Mouse (Mus musculus) G1E-ER4 (cell line): ENCODE data around the gene AC134908.4. TPM values are rescaled to one million over a fixed set of nuclear protein-coding genes. Genes with fewer than 3 reads are reported as not detected.

Source experiments
- GATA1 ChIP-seq: IDR thresholded peaks from one replicate; pipeline ENCODE4 v1.8.0; 2012; ENCODE audit warnings: low read length, inconsistent platforms
- polyA plus RNA-seq: library from polyadenylated mRNA; stranded (reverse); fragments of >175 nt; gene quantifications from 2 replicates; pipeline ENCODE4 v1.2.3, GENCODE M21; 2012

Gene AC134908.4
- polyA plus RNA-seq, 1 experiment = not detected

DNA sequence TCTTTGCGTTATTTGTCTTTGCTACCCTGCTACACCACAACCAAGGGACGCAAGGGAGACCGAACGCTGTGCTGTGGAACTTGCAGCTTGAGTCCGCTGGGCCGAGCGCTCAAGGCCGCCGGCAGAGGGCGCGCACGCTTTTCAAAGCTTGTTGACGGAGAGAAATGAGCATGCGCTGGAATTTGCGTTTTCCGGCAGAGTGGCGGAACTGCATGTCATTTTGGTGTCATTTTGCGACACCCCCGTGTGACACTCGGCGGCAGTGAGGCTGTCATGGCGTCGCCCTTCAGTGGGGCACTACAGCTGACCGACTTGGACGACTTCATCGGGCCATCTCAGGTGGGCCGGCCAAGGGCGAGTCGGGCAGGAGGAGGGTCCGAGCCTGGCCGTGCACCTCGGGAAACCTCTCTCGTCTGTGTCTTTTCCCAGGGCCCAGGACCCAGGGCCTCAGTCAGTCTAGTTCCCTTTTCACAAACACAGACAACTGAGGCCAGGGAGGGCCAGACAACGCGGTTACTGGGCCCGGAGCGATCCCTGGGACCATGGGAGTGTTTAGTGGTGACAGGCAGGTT, 21.8 kb downstream of the AC134908.4 start, which contains the start of gene Narfl:
TSS of gene Narfl (plus strand) at position 228 of the 572 bp plus-strand sequence.
- TF ChIP-seq GATA1 = no peak

DNA sequence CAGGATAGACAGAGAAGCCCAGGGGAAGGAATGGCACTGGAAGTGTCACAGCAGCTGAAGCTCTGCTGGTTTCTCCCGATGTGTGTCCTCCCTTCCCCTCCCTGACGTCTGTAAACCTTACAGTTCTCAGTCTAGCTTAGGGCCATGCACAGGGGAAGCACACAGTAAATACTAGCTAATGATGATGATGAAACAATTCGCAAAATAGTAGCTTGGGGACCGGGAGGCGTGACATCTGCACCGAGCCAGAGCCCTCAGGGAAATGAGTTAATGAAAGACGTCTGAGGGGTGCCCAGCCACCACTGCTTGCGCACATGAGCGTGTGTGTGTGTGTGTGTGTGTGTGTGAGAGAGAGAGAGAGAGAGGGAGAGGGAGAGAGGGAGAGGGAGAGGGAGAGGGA, 26.1 kb downstream of the AC134908.4 start:
- no peak for TF ChIP-seq GATA1

DNA sequence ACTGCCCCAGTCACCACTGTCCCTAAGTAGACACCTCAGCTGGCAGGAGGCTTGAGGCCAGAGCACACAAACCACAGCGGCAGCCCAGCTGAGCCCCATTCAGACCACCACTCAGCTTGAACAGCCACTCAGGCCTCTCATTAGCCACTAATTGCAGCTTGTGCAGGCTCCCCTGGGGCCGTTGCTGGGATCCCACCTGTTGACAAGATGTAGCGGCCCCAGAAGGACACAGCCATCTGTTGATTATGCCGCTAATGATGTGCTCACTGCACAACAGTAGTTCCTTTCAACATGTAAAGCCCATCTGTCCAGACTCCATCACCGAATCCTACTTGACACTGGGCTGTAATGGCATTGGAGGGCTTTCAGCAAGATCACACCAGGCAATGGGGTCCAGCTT, 29.6 kb downstream of the AC134908.4 start:
- no peak for TF ChIP-seq GATA1

DNA sequence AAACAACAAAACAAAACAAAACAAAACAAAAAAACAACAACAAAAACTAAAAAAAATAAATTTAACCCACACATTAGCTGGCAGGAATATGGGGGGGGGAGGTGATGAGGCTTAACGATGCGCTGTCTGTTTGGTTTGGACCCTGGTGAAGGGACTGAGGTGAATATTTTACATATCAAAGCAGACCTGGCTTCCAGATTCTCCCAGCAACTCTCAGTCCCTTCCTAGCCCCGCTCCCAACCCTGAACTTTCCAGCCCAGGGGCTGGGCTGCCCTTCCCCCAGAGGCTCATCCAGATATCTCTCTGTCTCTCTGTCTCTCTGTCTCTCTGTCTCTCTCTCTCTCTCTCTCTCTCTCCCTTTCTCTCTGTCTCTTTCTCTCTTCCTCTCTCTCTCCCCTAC, 32.9 kb downstream of the AC134908.4 start:
- TF ChIP-seq GATA1 = no peak

DNA sequence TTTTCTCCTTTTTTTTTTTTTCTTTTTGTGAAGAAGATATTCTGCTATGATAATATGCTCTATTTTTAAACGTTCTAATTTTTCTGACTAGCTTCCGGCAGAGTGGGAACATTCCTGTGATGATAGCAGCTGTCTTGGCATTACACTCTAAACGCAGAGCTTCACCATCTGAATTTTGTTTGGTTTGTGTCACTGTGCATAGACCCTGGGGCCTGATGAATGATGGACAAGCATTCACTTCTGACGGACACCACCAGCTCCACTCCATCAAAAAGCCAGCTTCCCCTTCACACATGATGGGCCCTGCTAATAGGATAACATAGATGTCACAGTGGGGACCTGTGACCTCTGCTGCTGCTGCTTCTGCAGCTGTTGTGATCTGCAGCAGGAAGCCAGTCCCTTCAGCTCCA, 33.9 kb downstream of the AC134908.4 start:
- no peak for TF ChIP-seq GATA1

DNA sequence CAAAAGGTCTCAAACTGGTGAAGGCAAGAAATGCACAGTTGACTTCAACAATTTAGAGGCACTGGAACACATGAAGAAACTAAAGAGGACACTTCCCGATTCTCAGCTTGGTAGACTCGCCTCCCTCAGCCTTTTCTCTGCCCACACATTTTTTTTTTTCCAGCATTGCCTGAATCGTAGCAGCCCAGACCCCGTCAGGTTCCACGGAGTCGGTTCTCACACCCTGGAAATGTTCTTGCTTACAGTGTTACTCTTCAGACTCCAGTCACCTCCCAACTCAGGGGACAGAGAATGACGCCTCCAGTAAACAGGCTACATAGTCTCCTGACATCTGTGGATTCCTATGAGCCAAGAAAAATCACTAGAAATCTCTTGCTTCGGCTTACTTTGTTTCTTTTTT, 35.3 kb downstream of the AC134908.4 start:
- no peak for TF ChIP-seq GATA1

DNA sequence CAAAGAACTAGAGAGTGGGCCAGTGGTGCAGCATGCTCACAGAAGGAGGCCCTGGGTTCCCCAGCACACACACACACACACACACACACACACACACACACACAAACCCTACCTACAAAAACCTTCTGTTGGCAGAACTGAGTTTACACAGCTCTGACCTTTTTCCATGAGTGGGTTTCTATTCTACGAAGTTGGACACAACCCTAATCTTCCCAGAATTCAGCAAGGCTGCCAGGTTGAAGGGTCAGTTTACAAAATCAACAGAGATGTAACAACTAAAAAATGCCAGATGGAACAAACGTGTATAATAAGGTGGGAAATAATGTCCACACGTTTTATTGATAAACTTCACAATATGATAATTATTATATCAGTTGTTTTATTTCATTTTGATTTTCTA, 37.8 kb downstream of the AC134908.4 start:
- no peak for TF ChIP-seq GATA1

DNA sequence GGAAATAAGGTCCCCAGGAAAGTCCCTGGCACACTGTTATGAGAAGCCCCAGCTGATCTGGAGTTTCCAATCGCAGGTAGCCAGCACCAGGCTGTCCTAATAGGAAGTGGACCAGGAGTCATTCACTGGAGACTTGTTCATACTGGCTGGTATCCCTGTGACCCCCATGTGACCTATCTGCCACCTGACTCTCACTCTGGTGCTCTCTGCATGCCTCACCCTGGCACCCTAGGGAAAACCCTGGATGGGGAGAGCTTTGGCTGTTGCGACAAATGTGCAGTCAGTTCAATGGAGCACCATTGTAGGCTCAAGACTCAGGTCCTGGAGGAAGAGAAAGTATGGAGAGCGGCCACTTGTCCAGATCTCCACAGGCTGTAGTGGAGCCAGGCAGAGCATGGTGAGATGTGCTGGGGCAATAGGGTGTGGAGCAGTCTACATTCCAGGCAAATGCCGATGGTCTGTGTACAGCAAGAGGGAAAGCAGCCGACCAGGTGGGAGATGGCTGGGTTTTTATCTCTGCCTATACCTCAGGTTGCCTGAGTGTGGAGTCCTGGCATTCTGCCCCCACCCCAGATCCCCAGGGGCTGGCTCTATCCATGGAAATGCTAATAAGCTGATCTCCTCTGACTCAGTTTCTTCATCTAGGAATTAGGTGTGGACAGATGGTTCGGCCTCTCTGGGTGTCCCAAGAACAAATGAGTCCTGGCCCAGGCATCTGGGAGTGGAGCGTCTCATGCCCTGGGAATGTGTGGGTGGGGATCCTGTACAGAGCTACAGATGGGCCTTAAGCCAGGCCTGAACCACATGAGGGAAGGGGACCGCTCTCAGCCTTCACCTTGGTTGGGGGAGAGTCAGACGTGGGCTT, 38.8 kb downstream of the AC134908.4 start:
- no peak for TF ChIP-seq GATA1

DNA sequence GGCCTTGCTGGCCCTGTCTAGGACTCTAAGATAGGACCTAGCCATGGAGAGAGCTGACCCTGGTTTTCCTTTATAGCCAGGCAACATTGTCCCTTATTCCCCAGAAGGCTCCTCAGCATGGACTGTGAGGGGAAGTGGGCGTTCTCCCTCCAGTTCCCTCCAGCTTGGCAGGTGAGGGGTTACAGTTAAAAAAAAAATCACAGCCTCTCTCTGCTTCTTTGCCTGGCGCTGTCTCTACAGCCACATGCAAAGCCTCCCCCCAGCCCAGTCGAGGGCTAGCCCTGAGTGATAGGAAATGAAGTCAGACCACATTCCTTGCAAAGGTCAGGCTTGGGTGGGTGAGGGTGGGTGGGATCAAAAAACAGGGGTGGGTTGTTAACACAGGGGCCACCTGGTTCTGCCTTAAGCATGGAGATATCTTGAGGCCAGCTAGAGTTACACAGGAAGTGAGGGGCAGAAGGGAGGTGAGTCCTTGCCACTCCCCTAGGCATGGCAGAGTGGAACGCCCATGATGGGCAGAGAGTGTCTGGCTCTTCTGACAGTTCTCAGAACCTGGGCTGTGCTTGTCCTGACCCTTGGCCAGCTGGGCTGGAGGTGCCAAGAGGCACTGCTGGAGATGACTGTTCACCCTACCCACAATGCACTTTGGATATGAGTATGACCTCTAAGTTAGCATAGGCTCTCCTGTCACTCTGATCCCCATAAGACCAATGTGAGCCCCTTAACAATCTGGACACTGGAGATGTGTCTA, 39.7 kb downstream of the AC134908.4 start:
- TF ChIP-seq GATA1 = no peak

DNA sequence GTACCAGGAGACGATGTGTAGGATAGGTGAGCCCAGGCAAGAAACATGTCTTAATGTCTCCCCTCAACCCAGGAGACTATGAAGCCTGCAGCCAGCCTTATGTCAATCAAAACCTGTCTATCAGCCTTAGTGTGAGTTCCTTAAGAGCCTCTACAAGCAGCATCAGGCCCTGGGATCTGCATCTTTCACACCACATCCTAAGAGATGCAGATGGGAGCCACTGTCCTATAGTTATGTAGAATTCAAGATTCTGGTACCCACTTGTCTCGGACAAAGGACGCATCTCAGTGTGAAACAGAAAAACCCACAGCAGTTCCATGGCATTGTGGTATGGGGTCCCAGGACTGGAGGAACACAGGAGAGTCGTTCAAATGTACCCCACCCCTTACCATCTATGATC, 40.4 kb downstream of the AC134908.4 start:
- no peak for TF ChIP-seq GATA1

DNA sequence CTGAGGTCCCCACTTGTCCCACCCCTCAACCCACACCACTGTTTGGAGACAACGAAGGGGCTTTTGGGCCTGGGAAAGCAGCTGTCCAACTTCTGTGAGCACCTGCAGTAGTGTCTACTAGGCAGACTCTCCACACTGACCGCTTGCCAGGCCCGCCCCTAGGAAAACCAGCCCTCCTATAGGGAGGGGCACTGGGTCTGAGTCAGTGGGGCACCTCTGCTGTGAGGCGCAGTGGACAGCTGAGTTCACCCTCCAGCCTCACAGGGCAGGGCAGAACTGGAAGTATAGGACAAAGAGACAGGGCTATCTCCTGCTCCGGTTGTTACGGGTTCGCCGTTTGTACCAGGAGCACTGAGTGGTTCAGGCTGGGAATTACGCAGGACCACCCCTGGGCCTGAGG, 41.2 kb downstream of the AC134908.4 start, which contains the start of gene Msln:
TSS of gene Msln (minus strand) at position 138 of the 400 bp plus-strand sequence.
- TF ChIP-seq GATA1 = no peak

DNA sequence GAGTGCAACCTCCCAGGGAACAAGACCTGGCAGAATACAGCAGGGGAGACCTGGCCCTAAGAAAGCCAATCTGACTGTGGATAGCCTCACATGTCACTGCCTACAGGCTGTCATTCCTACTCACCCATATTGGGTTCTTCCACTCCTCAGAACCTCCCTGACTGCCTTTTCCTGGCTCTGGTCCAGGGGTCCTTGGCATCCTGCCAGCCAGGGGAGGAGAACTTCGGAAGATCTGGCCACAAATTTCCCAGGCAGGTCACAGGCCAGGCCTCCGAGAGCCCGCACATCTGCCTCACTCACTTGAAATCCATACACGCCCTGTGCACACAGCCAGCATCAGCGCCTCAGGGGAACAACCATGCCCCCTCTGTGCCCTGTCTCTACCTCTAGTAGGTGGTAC, 44.0 kb downstream of the AC134908.4 start:
- TF ChIP-seq GATA1 = no peak

DNA sequence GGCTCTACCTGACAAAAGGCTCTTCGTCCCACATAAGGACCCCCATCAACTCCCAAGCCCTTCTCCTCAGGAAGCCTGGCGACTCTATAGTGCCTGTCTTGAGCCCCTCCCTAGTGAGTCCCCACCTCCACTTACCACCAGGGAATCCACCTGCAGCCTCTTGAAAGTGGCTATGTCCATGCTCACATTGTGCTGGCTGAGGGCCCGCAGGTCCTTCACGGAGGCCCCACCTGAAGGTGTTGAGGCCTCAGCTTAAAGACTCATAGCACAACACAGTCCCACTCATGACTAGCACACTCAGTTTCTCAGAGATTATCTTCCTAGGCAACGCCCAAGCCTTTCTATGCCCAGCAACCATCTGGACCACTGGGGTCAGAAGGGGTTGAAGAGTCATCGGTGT, 46.1 kb downstream of the AC134908.4 start:
- TF ChIP-seq GATA1 = no peak

DNA sequence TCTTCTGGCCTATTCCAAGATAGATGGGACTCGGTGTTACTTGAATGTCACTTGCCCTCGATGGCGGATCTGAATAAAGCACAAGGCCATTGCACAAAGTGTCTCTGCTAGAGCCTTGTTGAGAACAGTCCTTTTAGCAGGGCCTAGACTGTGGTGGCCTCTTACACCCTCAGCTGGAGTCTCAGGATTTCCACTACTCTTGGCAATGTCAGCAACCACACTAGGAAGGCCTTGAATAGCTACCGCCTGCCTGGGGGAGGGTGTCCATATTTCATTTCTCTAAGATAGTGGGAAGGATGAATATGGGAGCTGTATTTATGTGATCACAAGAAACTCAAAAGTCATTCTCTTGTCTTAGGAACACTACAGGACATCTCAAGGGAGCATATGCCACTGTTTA, 47.2 kb downstream of the AC134908.4 start:
- no peak for TF ChIP-seq GATA1

DNA sequence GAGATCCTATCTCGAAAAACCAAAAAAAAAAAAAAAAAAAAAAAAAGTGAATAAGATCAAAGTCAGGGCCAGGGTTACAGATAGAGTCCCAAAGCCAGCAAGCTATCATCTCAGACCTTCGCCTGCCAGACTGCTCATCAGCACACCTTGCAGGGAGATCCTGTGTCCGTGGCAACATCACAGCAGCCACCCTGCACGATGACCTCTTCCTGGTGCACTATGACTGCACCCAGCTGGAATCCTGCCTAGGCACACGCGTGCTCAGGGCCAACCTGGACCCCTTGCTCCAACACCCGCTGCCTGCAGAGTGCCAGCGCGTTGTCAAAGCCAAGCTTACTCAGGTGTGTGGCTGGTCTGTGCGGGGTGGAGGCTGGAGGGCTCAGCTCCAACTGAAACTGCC, 51.1 kb downstream of the AC134908.4 start:
- TF ChIP-seq GATA1 = no peak

DNA sequence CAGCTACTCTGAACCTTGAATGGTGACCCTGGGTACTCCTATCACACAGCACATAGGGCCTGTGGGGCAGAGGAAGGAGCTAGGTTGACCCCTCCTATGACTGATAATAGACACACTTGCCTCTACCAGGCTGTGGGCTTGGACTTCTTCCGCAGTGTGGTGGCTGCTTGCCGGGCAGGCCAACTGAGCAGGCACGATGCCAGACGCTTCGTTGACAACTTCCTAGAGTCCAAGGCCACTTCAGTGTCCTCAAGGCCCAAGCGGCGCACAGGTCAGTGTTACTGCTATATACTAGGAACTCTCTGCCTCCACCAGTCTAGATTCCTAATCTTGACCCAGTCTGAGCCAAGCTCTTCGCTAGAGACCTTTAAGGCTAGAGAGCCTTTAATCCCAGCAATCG, 51.6 kb downstream of the AC134908.4 start:
- no peak for TF ChIP-seq GATA1

Other genes starting within 250 kb of the AC134908.4 start
- not detected in 2 replicates for gene Sox8, start 225.0 kb downstream of the AC134908.4 start, polyA plus RNA-seq
- gene Lmf1, start 216.6 kb downstream of the AC134908.4 start, polyA plus RNA-seq = 16.3 and 16.6 TPM in 2 replicates
- not detected in 2 replicates for gene Gng13, start 78.5 kb downstream of the AC134908.4 start, polyA plus RNA-seq
- gene Chtf18, start 68.2 kb downstream of the AC134908.4 start, polyA plus RNA-seq = 75.4 and 82.7 TPM in 2 replicates
- 41.1 and 46.1 TPM in 2 replicates for gene Rpusd1, start 68.0 kb downstream of the AC134908.4 start, polyA plus RNA-seq
- not detected in 2 replicates for gene Mslnl, start 59.6 kb downstream of the AC134908.4 start, polyA plus RNA-seq
- gene Msln, start 41.3 kb downstream of the AC134908.4 start, polyA plus RNA-seq = not detected in 2 replicates
- 17.0 and 20.0 TPM in 2 replicates for gene Narfl, start 21.9 kb downstream of the AC134908.4 start, polyA plus RNA-seq
- gene Haghl, start 10.0 kb downstream of the AC134908.4 start, polyA plus RNA-seq = 31.3 and 32.7 TPM in 2 replicates
- 0.04 TPM in 1 of 2 replicates, not detected in the other for gene Ccdc78, start 9.1 kb downstream of the AC134908.4 start, polyA plus RNA-seq
- gene Fam173a, start 2.8 kb downstream of the AC134908.4 start, polyA plus RNA-seq = 28.7 and 30.6 TPM in 2 replicates
- 182 and 238 TPM in 2 replicates for gene Metrn, start 1.5 kb upstream of the AC134908.4 start, polyA plus RNA-seq
- not detected in 2 replicates for gene Fbxl16, start 13.4 kb upstream of the AC134908.4 start, polyA plus RNA-seq
- 4.2 and 10.5 TPM in 2 replicates for gene Wdr24, start 28.0 kb upstream of the AC134908.4 start, polyA plus RNA-seq
- 0.11 TPM in 2 replicates for gene Jmjd8, start 33.2 kb upstream of the AC134908.4 start, polyA plus RNA-seq
- 90.4 and 95.1 TPM in 2 replicates for gene Stub1, start 37.7 kb upstream of the AC134908.4 start, polyA plus RNA-seq
- gene Rhbdl1, start 41.6 kb upstream of the AC134908.4 start, polyA plus RNA-seq = 1.9 and 2.4 TPM in 2 replicates
- gene Gm20683, start 46.1 kb upstream of the AC134908.4 start, polyA plus RNA-seq = 10.1 and 12.3 TPM in 2 replicates
- gene Rhot2, start 49.2 kb upstream of the AC134908.4 start, polyA plus RNA-seq = 207 and 251 TPM in 2 replicates
- gene Wdr90, start 65.8 kb upstream of the AC134908.4 start, polyA plus RNA-seq = 6.9 and 14.5 TPM in 2 replicates
- 175 and 225 TPM in 2 replicates for gene Mcrip2, start 73.1 kb upstream of the AC134908.4 start, polyA plus RNA-seq
- 67.3 and 82.1 TPM in 2 replicates for gene Mettl26, start 79.4 kb upstream of the AC134908.4 start, polyA plus RNA-seq
- 1.6 and 1.9 TPM in 2 replicates for gene Wfikkn1, start 85.2 kb upstream of the AC134908.4 start, polyA plus RNA-seq
- 12.9 and 13.4 TPM in 2 replicates for gene Rab40c, start 124.1 kb upstream of the AC134908.4 start, polyA plus RNA-seq
- gene Pigq, start 149.3 kb upstream of the AC134908.4 start, polyA plus RNA-seq = 89.1 and 149 TPM in 2 replicates
- 0.31 and 0.85 TPM in 2 replicates for gene Nhlrc4, start 149.3 kb upstream of the AC134908.4 start, polyA plus RNA-seq
- 0.12 and 0.15 TPM in 2 replicates for gene A930017K11Rik, start 156.9 kb upstream of the AC134908.4 start, polyA plus RNA-seq
- 46.6 and 49.5 TPM in 2 replicates for gene Capn15, start 190.1 kb upstream of the AC134908.4 start, polyA plus RNA-seq